In genomic region chr15:17180164-17180563, GRCm38 (mm10) we compare ENCODE assay signal across 17 mouse cellular contexts.
"Had no signal": no experiment of that assay in that cellular context is flagged by ENCODE, and none has a peak within 500 bp of the region (broad histone marks: within the 10 kb centered on the region; RNA-seq: fewer than 3 reads in every experiment).

No protein-coding gene starts in this region.

- ATAC-seq: liver, embryonic 12.5 days had no signal

- H3K27me3 ChIP-seq: kidney, embryonic 15.5 days; limb, embryonic 13.5 days; liver, embryonic 12.5 days; liver, embryonic 15.5 days; lung, embryonic 15.5 days; megakaryocyte, embryonic 14.5 days; midbrain, embryonic 12.5 days had no signal

- H3K9ac ChIP-seq: kidney, embryonic 15.5 days; limb, embryonic 13.5 days; liver, embryonic 12.5 days; liver, embryonic 15.5 days; lung, embryonic 15.5 days; midbrain, embryonic 12.5 days had no signal

- H3K4me1 ChIP-seq: kidney, embryonic 15.5 days; limb, embryonic 10.5 days; limb, embryonic 13.5 days; liver, embryonic 12.5 days; liver, embryonic 15.5 days; lung, embryonic 15.5 days; megakaryocyte, embryonic 14.5 days; midbrain, embryonic 12.5 days had no signal

- H3K4me3 ChIP-seq: kidney, embryonic 15.5 days; limb, embryonic 10.5 days; limb, embryonic 13.5 days; liver, embryonic 12.5 days; liver, embryonic 15.5 days; lung, embryonic 15.5 days; megakaryocyte, embryonic 14.5 days; midbrain, embryonic 12.5 days had no signal

- H3K9me3 ChIP-seq: kidney, embryonic 15.5 days; limb, embryonic 10.5 days; limb, embryonic 13.5 days; liver, embryonic 12.5 days; liver, embryonic 15.5 days; lung, embryonic 15.5 days; megakaryocyte, embryonic 14.5 days; midbrain, embryonic 12.5 days had no signal

- DNase-seq: kidney, adult 2 months; kidney, postnatal 10 days; kidney, postnatal 4 days; liver; lung, adult 18-20 months; lung, postnatal 10 days; lung, postnatal 36 days; thymus, adult 18-20 months; thymus, postnatal 36 days had no signal

- H3K27ac ChIP-seq: kidney, embryonic 15.5 days; limb, embryonic 10.5 days; limb, embryonic 13.5 days; liver, embryonic 12.5 days; liver, embryonic 15.5 days; lung, embryonic 15.5 days; midbrain, embryonic 12.5 days had no signal

- H3K4me2 ChIP-seq: kidney, embryonic 15.5 days; limb, embryonic 13.5 days; liver, embryonic 12.5 days; liver, embryonic 15.5 days; lung, embryonic 15.5 days; midbrain, embryonic 12.5 days had no signal

- H3K36me3 ChIP-seq: kidney, embryonic 15.5 days; limb, embryonic 10.5 days; limb, embryonic 13.5 days; liver, embryonic 12.5 days; liver, embryonic 15.5 days; lung, embryonic 15.5 days; midbrain, embryonic 12.5 days had no signal
